Mouse (Mus musculus): Measurements from ENCODE around the gene Snrpc. TPM values are rescaled to one million over a fixed set of nuclear protein-coding genes. Genes with fewer than 3 reads are reported as not detected.
A peak's percentile ranks its signal among the peaks of the same experiment; 100 is the strongest.

Snrpc gene
- total RNA-seq, 2 experiments from 2014 or later = 68.3 to 71.2 TPM

DNA sequence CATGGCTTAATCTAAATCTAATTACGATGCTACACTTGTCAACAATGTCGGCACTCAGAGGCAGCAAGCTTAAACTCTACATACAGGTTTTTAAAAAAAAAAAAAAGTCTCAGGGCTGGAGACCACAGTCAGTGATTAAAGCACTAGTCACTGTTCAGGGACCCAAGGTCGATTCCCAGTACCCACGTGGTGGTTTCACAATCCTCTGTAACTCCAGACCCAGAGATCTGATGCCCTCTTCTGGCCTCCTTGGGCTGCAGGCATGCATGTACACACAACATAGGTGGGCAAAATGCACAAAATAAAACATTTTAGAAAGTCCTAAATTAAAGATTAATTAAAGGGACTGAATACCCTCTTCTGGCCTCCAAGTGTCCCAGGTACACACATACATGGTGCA is 34.2 kb upstream of the Snrpc start:
- intact Hi-C loops (cut with DNase I) = no loop called here
- TF ChIP-seq CTCF (IDR thresholded peaks at IDR 0.05) = no peak
- H3K27ac ChIP-seq = peak overlapping the region; percentile 77
- no peak for DNase-seq
- no peak overlapping the region for H3K4me3 ChIP-seq

DNA sequence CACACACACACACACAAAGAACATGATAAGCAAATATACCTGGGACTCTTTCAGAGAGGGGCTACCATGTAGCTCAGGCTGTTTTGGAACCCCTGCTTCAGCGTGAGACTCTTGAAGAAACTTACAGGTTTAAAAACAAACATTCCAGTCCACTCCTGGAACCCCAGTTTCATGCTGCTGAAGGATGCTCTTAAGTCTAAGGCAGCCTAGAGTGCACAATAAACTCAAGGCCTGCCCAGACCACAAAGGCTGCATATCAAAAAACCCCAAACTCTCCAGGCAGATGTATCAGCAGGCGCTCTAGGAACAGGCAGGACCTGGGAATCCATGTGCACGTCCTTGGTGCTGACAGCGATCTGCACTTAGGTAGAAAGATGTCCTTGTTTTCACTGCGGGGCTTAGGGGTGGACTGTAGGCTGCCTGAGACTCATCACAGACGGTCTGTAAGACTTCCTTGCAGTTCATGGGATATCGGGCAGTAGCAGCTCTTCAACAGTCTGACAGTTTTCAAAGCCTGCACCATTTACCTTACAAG is 33.7 kb upstream of the Snrpc start:
- no peak for TF ChIP-seq CTCF (IDR thresholded peaks at IDR 0.05)
- intact Hi-C loops (cut with DNase I) = no loop called here
- Histone ChIP-seq H3K4me3 (no peak overlapping the region), H3K27ac (peak overlapping the region; percentile 77)
- DNase-seq = no peak

DNA sequence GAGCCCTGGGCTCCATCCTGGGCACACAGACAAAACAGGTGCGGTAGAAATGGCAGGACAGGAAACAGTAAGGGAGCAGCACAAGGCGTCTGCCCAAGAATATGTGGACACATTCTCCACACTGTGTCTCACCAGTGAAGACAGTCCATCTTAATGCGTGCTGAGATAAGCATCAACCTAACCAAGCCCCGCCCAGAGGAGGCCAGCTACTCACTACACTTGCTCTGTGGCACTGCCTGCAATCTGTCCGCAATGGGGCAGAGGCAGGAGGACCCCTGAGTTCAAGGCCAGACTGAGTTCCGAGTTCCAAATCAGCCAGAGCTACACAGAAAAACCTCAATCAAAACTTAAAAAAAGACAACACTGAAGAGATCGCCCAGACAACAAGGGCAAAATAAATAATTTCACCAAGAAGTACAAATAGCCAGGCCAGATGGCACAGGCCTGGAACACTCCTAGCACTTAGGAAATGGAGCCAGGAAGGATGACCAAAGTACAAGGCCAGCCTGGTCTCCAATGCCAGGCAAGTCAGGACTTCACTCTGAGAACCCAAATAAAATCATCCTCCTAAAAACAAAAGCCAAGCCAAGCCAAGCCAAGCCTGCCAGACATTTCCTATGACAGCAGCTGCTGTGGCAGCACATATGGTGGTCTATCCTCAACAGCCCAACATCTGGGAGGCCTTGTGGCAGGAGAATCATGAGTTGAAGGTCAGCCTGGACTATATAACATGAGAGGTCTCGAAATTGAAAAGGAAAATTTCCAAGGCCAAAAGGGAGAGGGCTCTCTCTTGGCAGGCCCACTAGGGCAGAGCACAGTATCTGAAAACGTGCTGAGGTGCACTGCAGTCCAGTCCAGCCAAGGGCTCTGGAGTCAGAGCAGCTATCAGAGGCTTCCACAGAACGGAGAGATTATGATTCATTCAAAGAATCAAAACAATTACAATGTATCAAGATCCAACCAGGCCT is 32.9 kb upstream of the Snrpc start:
- intact Hi-C loops (cut with DNase I) = no loop called here
- DNase-seq = peak; percentile 40
- no peak overlapping the region for H3K4me3 ChIP-seq
- peak overlapping the region; percentile 77 for H3K27ac ChIP-seq
- no peak for TF ChIP-seq CTCF (IDR thresholded peaks at IDR 0.05)

DNA sequence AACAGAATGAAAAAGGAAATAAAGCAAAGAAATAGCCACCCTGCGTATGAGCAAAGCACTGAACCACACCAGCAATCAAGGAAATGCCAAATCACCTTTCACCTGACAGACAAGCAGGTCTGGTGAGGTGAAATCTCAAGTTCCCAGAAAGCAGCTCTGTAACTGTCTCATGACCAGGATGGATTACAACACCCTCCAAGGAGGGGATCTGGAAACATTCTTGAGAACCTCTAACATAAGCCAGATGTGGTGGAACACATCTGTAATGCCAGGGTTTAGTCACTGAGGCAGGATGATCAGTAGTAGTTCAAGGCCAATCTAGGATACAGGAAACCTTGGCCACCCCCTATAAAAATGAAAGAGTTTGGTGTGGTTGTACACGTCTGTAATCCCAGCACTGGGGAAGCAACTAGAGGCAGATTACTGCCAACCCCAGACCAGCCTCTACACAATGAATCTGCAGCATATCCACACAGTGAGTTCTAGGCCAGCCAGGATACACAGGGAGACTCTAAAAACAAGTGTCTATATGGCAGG is 30.3 kb upstream of the Snrpc start:
- intact Hi-C loops (cut with DNase I) = no loop called here
- no peak for TF ChIP-seq CTCF (IDR thresholded peaks at IDR 0.05)
- no peak overlapping the region for H3K4me3 ChIP-seq
- DNase-seq = no peak
- peak overlapping the region; percentile 77; the same call in 1 of the 2 replicates for H3K27ac ChIP-seq

DNA sequence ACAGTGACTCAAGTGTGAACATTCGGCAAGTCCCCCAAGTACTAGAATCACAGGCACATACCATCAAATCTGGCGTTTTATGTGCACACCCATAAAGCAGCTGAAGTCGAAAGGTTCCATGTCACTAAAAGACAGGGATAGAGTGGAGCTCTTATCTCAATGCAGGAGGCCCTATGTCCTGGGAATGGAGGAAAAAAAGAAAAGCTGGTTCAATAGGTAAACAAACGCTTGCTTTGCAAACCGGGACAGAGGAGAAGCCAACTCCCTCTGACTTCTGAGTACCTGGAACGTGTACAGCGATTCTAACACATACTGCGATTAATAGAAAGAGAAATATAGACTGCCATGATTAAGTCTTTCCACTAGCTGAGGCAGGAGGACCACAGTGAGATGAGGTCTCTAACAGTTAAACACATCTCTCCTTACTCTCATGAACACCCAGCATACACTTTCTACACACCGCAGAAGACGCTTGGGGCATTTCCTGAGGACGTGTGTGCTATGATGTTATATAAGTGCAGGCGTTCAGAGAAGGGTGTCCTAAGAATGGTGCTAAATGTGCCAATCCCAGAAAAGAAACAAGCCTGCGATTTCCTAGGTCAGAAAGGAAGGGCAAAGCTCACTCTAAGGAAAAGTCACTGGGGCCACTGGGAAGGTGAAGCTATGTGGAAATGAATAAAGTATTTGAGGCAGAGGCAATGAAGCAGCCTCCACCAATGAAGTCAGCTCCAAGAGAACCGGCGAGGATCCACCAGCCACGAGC is 27.2 kb upstream of the Snrpc start:
- Histone ChIP-seq H3K27ac (peak overlapping the region; percentile 83), H3K4me3 (no peak overlapping the region)
- no peak for DNase-seq
- intact Hi-C loops (cut with DNase I) = no loop called here
- TF ChIP-seq CTCF (IDR thresholded peaks at IDR 0.05) = no peak

DNA sequence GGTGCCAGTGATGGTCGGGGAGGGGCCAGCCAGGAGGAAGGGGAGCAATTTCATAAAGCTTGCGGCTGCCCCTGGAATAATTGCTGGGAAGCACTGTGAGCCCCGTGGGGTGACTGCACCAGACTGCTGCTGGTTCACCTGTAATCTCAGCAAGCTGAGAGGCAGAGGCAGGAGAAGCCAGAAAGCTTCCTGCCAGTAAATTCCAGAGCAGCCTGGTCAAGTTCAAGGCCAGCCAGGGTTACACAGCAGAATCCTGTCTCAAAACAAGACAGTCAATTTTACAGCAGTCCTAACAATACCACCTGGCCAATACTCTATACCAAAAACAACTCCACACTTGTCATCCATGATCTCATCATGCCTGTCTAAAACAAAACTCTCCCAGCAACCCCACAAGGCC is 26.0 kb upstream of the Snrpc start:
- intact Hi-C loops (cut with DNase I) = no loop called here
- H3K4me3 ChIP-seq = peak overlapping the region; percentile 29; the same call in 1 of the 2 replicates
- no peak for TF ChIP-seq CTCF (IDR thresholded peaks at IDR 0.05)
- DNase-seq = peak; percentile 52
- H3K27ac ChIP-seq = peak overlapping the region; percentile 83

DNA sequence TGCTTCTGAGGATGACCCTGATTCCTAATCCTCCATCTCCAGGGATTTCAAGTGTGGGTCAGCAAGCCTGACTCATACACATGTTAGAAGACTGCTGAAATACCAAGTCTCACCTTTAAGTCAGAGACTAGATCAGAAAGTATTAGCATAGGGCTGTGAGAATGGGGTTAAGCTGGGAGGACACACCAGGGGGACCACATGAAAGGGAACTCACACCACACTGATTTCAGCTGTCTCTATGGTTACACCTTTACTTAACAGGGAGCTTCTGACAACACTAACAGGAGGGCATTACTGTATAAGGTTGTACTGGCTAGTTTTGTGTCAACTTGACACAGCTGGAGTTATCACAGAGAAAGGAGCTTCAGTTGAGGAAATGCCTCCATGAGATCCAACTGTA is 23.3 kb upstream of the Snrpc start:
- TF ChIP-seq CTCF (IDR thresholded peaks at IDR 0.05) = no peak
- DNase-seq = no peak
- Histone ChIP-seq H3K4me3 (no peak overlapping the region), H3K27ac (no peak overlapping the region)
- intact Hi-C loops (cut with DNase I) = no loop called here

DNA sequence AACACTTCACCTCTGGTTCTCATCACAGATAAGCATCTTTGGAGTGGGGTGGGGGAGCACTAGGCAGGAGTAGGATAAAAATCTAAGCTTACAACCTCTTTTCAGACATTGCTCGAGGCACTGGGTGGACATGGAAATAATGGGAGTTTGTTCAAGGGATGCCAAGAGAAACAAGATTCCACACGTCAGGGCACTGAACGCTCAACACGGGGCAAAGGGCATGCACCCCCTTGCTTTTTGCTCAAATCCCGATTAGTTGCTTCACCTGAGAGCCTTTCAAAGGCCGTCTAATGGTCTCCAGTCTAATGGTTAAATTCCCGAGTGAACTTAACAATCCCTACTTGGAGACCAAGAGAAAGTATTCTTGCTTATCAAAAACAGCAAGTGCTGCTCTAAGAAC is 18.9 kb upstream of the Snrpc start:
- no peak for TF ChIP-seq CTCF (IDR thresholded peaks at IDR 0.05)
- DNase-seq = no peak
- Histone ChIP-seq H3K4me3 (peak overlapping the region; percentile 99), H3K27ac (peak overlapping the region; percentile 95)
- intact Hi-C loops (cut with DNase I) = no loop called here

DNA sequence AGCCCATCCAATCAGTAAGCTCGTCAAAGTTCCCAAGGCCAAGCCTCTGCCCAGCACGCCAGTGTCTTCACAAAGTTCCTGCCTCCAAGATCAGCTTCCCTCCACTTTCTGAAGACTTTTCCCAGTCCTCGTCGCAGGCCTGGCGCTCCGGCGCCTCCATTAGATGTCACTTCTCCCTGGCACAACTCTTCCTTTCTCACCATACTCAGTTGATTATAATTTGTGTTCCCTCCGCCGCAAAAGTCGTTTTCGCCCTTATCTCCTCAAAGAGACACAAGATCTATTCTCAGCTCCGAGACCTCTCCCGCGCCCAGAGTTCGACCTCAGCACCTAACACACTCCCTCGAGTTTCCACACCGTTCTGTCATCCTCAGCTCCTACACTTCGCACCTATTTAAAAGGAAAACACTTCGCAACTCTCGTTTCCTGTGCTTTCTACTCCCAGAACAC is 18.4 kb upstream of the Snrpc start:
- intact Hi-C loops (cut with DNase I) = no loop called here
- Histone ChIP-seq H3K27ac (peak overlapping the region; percentile 95), H3K4me3 (peak overlapping the region; percentile 99)
- DNase-seq = peak; percentile 31
- no peak for TF ChIP-seq CTCF (IDR thresholded peaks at IDR 0.05)

DNA sequence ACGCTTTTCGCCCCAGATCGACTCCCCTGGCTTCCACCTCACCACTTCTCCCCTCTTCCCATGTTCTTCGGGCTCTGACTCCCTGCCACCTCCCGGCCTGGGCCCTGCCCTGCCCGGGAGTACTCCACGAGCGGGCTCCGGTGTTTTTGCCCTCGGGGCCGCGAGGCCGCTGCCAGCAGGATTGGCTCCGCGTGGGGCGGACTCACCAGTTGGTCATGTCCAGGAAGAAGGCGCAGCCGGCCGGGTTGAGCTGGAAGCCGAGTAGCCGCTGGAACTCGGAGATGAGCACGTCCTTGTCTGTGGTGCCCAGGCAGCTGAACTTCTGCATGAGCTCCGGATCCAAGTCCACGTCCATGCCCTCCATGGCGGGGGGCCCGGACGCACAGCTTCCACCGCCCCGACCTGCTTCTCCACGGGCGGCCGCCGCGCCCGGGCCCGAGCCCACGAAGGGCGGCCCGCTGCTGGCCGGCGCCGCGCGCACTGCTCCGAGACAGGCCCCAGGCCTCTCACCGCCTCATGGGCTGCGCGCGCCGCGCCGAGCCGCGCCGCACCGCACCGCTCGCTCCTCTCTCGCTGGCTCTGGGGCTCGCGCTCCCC is 17.9 kb upstream of the Snrpc start:
- intact Hi-C loops (cut with DNase I) = no loop called here

DNA sequence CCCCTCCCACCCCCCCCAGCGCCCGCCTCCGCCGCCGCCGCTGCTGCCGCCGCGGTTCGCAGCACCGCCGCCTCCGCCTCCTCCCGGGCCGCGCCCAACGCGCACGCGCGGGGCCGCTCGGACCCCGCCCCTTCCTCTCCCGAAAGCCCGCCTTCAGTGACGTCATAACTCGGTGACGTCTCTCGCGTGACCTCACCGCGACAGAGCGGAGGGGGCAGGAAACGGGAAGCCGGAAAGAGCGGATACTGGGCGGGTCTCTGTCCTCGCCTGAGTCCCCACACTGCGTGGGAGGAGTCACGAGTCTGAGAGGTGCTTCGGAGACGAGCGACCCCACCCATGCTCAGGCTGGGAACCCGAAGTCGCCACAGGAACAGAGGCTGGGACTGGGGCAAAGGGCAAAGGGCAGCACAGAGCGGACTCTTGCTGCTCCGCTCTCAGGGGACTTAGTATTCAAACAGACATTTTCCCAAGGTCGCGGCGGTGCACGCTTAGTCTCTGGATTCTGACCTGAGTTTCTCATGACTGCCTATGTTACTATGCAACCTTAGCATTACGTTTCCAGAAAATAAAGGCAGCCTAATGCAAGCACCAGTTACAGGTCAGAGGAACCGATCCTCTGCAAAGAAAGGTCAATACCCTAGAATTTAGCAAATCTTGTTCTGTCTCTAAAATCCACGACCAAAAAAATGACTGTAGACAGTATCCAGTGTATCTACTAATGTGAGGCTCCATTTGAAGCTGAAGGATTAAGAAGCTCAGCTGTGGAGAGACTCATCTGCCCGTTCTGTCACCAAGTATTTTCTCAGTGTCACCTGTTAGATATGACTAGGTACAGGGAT is 17.2 kb upstream of the Snrpc start, which contains the start of gene D17Wsu92e:
Gene D17Wsu92e, minus strand, starts transcription at position 81 of the 839 bp plus-strand sequence.
- peak within 1 kb of the TSS; percentile 99 for H3K4me3 ChIP-seq
- H3K27ac ChIP-seq = peak within 1 kb of the TSS; percentile 95
- peak; percentile 99 for DNase-seq
- no peak for TF ChIP-seq CTCF (IDR thresholded peaks at IDR 0.05)
- intact Hi-C loops (cut with DNase I) = loop anchor here (1.0 kb wide), 1 partner anchor 19 kb away; no protein-coding TSS in a partner anchor

More for the DNA sequence above, 17.9 kb upstream of the Snrpc start:
- peak; percentile 79 for DNase-seq
- Histone ChIP-seq H3K4me3 (peak overlapping the region; percentile 99), H3K27ac (peak overlapping the region; percentile 95)
- no peak for TF ChIP-seq CTCF (IDR thresholded peaks at IDR 0.05)
